Mouse (Mus musculus) cerebellum, adult 2 months (tissue): Measurements from ENCODE around the gene Snx22.

Source experiments
- CTCF ChIP-seq: fragments of 200-500 bp; IDR thresholded peaks from 2 replicates; pipeline ENCODE4 v1.5.1; 2011; ENCODE audit warnings: low read depth, mild to moderate bottlenecking, control low read depth, low read length, moderate library complexity, borderline replicate concordance; ENCODE audit not compliant: insufficient read depth
- POLR2A ChIP-seq: fragments of 200-500 bp; IDR thresholded peaks from 2 replicates; pipeline ENCODE4 v1.6.1; 2011; ENCODE audit warnings: low read length, control low read depth, borderline replicate concordance; ENCODE audit not compliant: insufficient read depth

- no peak for TF ChIP-seq CTCF
- no peak for TF ChIP-seq POLR2A
Measured at GRCm38 (mm10) chr9:66102668-66103067, 33.1 kb upstream of the Snx22 start.
